Mouse (Mus musculus): ENCODE data around the gene Pcsk4.

Pcsk4 gene

GRCm38 (mm10) chr10:80329273-80330081 is at the start of gene Pcsk4, which contains the start of gene Reep6:
Gene Pcsk4, minus strand, starts transcription at chr10:80329498.
Gene Reep6, plus strand, starts transcription at chr10:80329953.
- peak; percentile 60 for DNase-seq (ENCODE audit: low read depth, low spot score)

- DNase-seq (ENCODE audit: low read depth, low spot score) = no peak
Measured at GRCm38 (mm10) chr10:80377716-80378115, 48.4 kb upstream of the Pcsk4 start.

GRCm38 (mm10) chr10:80376160-80376559 is 46.9 kb upstream of the Pcsk4 start:
- peak; percentile 96 for DNase-seq (ENCODE audit: low read depth, low spot score)

- peak; percentile 77 for DNase-seq (ENCODE audit: low read depth, low spot score)
Measured at GRCm38 (mm10) chr10:80374063-80374462, 44.8 kb upstream of the Pcsk4 start.

- no peak for DNase-seq (ENCODE audit: low read depth, low spot score)
Measured at GRCm38 (mm10) chr10:80372706-80373105, 43.4 kb upstream of the Pcsk4 start.

- no peak for DNase-seq (ENCODE audit: low read depth, low spot score)
Measured at GRCm38 (mm10) chr10:80371983-80372382, 42.7 kb upstream of the Pcsk4 start.

GRCm38 (mm10) chr10:80371411-80371966 is 42.2 kb upstream of the Pcsk4 start:
- no peak for DNase-seq (ENCODE audit: low read depth, low spot score)

GRCm38 (mm10) chr10:80369995-80370747 is 40.9 kb upstream of the Pcsk4 start:
- no peak for DNase-seq (ENCODE audit: low read depth, low spot score)

- peak; percentile 56 for DNase-seq (ENCODE audit: low read depth, low spot score)
Measured at GRCm38 (mm10) chr10:80368392-80368791, 39.1 kb upstream of the Pcsk4 start.

- no peak for DNase-seq (ENCODE audit: low read depth, low spot score)
Measured at GRCm38 (mm10) chr10:80367954-80368353, 38.7 kb upstream of the Pcsk4 start.

- peak; percentile 83 for DNase-seq (ENCODE audit: low read depth, low spot score)
Measured at GRCm38 (mm10) chr10:80365736-80366135, 36.4 kb upstream of the Pcsk4 start.

- no peak for DNase-seq (ENCODE audit: low read depth, low spot score)
Measured at GRCm38 (mm10) chr10:80363734-80364133, 34.4 kb upstream of the Pcsk4 start.

- no peak for DNase-seq (ENCODE audit: low read depth, low spot score)
Measured at GRCm38 (mm10) chr10:80357994-80358639, 28.8 kb upstream of the Pcsk4 start.

GRCm38 (mm10) chr10:80357336-80357735 is 28.0 kb upstream of the Pcsk4 start:
- DNase-seq (ENCODE audit: low read depth, low spot score) = no peak

- no peak for DNase-seq (ENCODE audit: low read depth, low spot score)
Measured at GRCm38 (mm10) chr10:80356737-80357136, 27.4 kb upstream of the Pcsk4 start.

- no peak for DNase-seq (ENCODE audit: low read depth, low spot score)
Measured at GRCm38 (mm10) chr10:80356001-80356682, 26.8 kb upstream of the Pcsk4 start, which contains the start of gene Plk5. Gene Plk5, plus strand, starts transcription at chr10:80356459.

- DNase-seq (ENCODE audit: low read depth, low spot score) = no peak
Measured at GRCm38 (mm10) chr10:80355431-80355830, 26.1 kb upstream of the Pcsk4 start.

GRCm38 (mm10) chr10:80352727-80353126 is 23.4 kb upstream of the Pcsk4 start:
- no peak for DNase-seq (ENCODE audit: low read depth, low spot score)

GRCm38 (mm10) chr10:80351896-80352295 is 22.6 kb upstream of the Pcsk4 start:
- no peak for DNase-seq (ENCODE audit: low read depth, low spot score)

GRCm38 (mm10) chr10:80350292-80350691 is 21.0 kb upstream of the Pcsk4 start:
- DNase-seq (ENCODE audit: low read depth, low spot score) = peak; percentile 95

- no peak for DNase-seq (ENCODE audit: low read depth, low spot score)
Measured at GRCm38 (mm10) chr10:80348981-80349380, 19.7 kb upstream of the Pcsk4 start.

Measured in 3T3-L1 (cell line).